Mouse (Mus musculus) heart, adult 2 months (tissue): Measurements from ENCODE around the gene Hip1r. TPM values are rescaled to one million over a fixed set of nuclear protein-coding genes. Genes with fewer than 3 reads are reported as not detected.
A peak's percentile ranks its signal among the peaks of the same experiment; 100 is the strongest.

Source experiments
- DNase-seq, 2 experiments: peaks; one replicate each; pipeline ENCODE4 v3.0.0; 2021
- H3K27ac ChIP-seq: fragments of 200-600 bp; 2 replicates; pipeline ENCODE4 v1.8.1; 2022
- H3K27me3 ChIP-seq: fragments of 200-500 bp; 2 replicates; pipeline ENCODE4 v1.6.1; 2012; ENCODE audit warnings: mild to moderate bottlenecking, low read length, inconsistent platforms, mixed read lengths; ENCODE audit not compliant: control insufficient read depth, insufficient read depth
- H3K36me3 ChIP-seq: fragments of 200-500 bp; 2 replicates; pipeline ENCODE4 v1.6.1; 2012; ENCODE audit warnings: low read length, inconsistent platforms; ENCODE audit not compliant: control insufficient read depth, insufficient read depth
- H3K4me1 ChIP-seq: fragments of 200-500 bp; 2 replicates; pipeline ENCODE4 v1.6.1; 2011; ENCODE audit warnings: low read length; ENCODE audit not compliant: control insufficient read depth, insufficient read depth
- H3K4me3 ChIP-seq: fragments of 200-600 bp; 2 replicates; pipeline ENCODE4 v1.8.1; 2022
- H3K79me2 ChIP-seq: fragments of 200-500 bp; replicated peaks from 2 replicates; pipeline ENCODE4 v1.6.1; 2012; ENCODE audit warnings: mild to moderate bottlenecking, inconsistent platforms, low read length, moderate library complexity, mixed read lengths; ENCODE audit not compliant: control insufficient read depth, insufficient read depth
- H3K9ac ChIP-seq: fragments of 200-500 bp; 2 replicates; pipeline ENCODE4 v1.6.1; 2012; ENCODE audit warnings: low read depth, mild to moderate bottlenecking, control low read depth, inconsistent platforms, low read length, mixed read lengths
- CTCF ChIP-seq: fragments of 200-600 bp; IDR thresholded peaks from 2 replicates; pipeline ENCODE4 v1.8.1; 2022; ENCODE audit warnings: antibody characterized with exemption, mild to moderate bottlenecking, moderate library complexity
- EP300 ChIP-seq: fragments of 200-500 bp; IDR thresholded peaks from 2 replicates; pipeline ENCODE4 v1.6.1; 2011; ENCODE audit warnings: low read depth, low read length, control low read depth; ENCODE audit not compliant: insufficient read depth
- POLR2A ChIP-seq: fragments of 200-500 bp; IDR thresholded peaks from 2 replicates; pipeline ENCODE4 v1.6.1; 2011; ENCODE audit warnings: mild to moderate bottlenecking, low read depth, low read length, control low read depth; ENCODE audit not compliant: insufficient read depth
- WGBS: fragments of 180-500 bp; shearing (Covaris S2); methylation state at CpG from one replicate; pipeline ENCODE4 v1.1.7; 2018; 5-methylcytosine and 5-hydroxymethylcytosine counted together
- intact Hi-C: fragments of 180-260 bp; cut with DNase I; formaldehyde crosslinking; loops from one replicate; pipeline ENCODE4 v1.15.1; 2025
- polyA plus RNA-seq: library from polyadenylated mRNA; depleted of rRNA; stranded (reverse); fragments of >200 nt; gene quantifications from 2 replicates; pipeline ENCODE4 v1.2.3, GENCODE M21; 2012
- total RNA-seq, 2 experiments: library from RNA; stranded (reverse); gene quantifications; 2 replicates each; pipeline ENCODE4 v1.2.3; 2021

Gene Hip1r
- total and polyA plus RNA-seq, 3 experiments, result 7.0 to 16.7 (median 16.3) TPM

DNA sequence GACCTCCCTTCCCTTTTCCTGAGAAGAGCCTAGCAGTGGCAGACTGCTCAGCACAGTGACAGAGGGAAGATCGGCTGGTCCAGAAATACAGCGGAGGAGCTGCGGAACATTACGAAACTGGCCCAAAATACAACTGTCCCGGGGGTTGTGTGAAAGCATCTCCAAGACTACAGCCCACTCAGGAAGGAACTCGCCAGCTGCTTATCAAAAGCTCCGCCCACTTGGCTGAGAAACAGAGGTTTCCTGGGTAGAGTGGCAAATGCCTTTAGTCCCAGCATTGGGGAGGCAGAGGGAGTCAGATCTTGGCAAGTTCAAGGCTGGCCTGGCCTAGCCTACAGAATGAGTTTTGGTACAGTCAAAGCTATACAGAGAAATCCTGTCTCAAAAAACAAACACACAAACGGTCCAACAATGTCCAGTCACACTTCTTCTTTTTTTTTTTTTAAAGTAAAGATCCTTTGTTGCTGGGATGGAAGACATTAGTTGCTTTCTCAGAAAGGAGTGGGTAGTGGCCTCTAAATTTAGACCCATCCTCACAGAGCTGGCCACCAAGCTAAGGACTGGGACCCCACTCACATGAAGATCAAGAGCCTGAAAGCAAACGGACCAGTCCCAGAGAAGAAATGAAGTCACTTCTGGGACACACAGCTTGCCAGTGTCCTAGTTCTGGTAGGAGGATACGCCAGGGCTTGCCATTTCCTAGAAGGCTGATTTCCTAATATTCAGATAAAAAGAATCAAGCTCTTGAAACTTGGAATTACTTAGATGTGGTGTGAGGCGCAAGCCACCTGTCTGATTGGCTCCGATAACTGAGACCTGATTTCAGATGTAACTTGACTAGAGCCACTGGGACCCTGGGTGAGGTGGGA lies 46.2 kb downstream of the Hip1r start:
- Histone ChIP-seq H3K27ac (peak overlapping the region; percentile 60), H3K27me3 (no peaks in the 10 kb centered on the region), H3K79me2 (peaks cover 7% of the 10 kb centered on the region), H3K36me3 (0 out of 2 replicates have a peak, but pooled peaks cover 4% of the 10 kb centered on the region), H3K4me3 (no peak overlapping the region), H3K4me1 (peaks cover 43% of the 10 kb centered on the region), H3K9ac (peak overlapping the region; percentile 7; the same call in 1 of the 2 replicates)
- 23% methylated on average over 12 of the region's 12 CpGs for WGBS
- intact Hi-C loops, result no loop called here
- TF ChIP-seq CTCF, result no peak
- peak; percentile 56; the same call in 1 of the 2 replicates for TF ChIP-seq EP300
- peak; percentile 77 to 86 for DNase-seq

DNA sequence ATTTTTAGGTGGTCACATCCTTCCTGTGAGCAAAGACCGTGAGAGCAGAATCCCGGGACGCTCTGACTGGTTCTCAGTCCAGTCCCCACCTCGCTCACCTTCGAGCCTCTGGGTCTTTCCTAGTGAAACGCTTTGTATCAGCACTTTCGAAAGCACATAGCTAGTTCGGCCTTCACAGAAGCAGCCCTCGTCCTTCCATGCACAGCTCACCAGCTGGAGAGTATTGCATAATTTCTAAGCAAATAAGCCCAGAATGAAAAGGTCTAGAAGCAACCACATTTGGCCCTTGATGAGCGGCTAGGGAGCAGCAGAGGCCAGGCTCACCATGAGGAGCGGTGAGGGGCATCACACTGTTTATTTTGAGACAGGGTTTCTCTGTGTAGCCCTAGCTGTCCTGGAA lies 47.7 kb downstream of the Hip1r start:
- 79% methylated on average over 11 of the region's 11 CpGs for WGBS
- H3K27ac ChIP-seq, result no peak overlapping the region
- no peak overlapping the region for H3K9ac ChIP-seq
- H3K79me2 ChIP-seq, result peaks cover 8% of the 10 kb centered on the region
- DNase-seq, result no peak
- peaks cover 6% of the 10 kb centered on the region; the same call in 1 of the 2 replicates for H3K36me3 ChIP-seq
- TF ChIP-seq EP300, result no peak
- TF ChIP-seq POLR2A, result no peak
- no peak for TF ChIP-seq CTCF
- peaks cover 48% of the 10 kb centered on the region for H3K4me1 ChIP-seq
- intact Hi-C loops, result no loop called here
- no peak overlapping the region for H3K4me3 ChIP-seq
- no peaks in the 10 kb centered on the region for H3K27me3 ChIP-seq

DNA sequence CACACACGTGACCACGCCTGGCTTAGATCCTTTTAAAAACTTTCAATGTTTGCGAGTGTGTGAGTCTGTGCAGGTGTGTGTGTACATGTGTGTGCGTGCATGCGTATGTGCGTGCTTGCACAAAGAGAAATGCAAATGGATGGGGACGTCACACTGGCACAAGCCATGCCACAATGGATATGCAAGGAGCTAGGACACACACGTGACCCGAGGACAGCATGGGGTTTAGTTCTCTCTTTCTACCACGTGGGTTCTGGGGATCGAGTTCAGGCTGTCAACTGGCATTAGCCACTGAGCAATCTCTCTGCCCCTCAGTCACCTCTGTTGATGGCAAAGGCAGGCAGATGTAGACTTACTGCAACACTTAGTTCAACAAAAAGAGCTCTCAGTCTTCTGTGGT lies 48.3 kb downstream of the Hip1r start:
- DNase-seq, result no peak
- intact Hi-C loops, result no loop called here
- H3K27ac ChIP-seq, result no peak overlapping the region

DNA sequence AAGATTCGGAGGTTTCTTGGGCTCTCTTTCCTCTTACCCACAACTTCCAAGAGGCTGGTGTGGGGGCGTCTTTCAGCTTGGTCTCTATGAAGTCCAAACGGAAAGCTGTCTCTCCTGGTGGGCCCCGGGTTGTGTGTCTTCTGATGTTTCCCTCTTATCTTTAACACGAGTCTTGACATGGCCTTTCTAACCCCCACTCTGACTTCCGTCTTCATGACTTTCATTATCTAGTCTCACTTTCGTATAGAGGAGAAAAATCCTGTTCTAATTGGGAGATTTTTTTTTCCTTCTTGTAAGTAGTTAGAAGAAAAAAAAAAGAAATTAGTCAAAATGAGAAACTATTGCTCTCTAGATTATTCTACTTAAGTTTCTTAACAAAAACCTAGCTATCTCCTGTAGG lies 48.9 kb downstream of the Hip1r start:
- no peak for DNase-seq
- Histone ChIP-seq H3K4me1 (peaks cover 47% of the 10 kb centered on the region), H3K79me2 (peaks cover 7% of the 10 kb centered on the region), H3K4me3 (no peak overlapping the region), H3K36me3 (peaks cover 11% of the 10 kb centered on the region), H3K27me3 (no peaks in the 10 kb centered on the region), H3K9ac (no peak overlapping the region), H3K27ac (no peak overlapping the region)
- intact Hi-C loops, result no loop called here
- TF ChIP-seq POLR2A (no peak), EP300 (no peak), CTCF (no peak)
- WGBS, result 51% methylated on average over 7 of the region's 7 CpGs

More for the DNA sequence above, 48.3 kb downstream of the Hip1r start:
- H3K36me3 ChIP-seq, result peaks cover 9% of the 10 kb centered on the region
- peaks cover 48% of the 10 kb centered on the region for H3K4me1 ChIP-seq
- WGBS, result 85% methylated on average over 11 of the region's 11 CpGs
- peaks cover 8% of the 10 kb centered on the region for H3K79me2 ChIP-seq
- H3K27me3 ChIP-seq, result no peaks in the 10 kb centered on the region
- no peak overlapping the region for H3K9ac ChIP-seq
- no peak for TF ChIP-seq POLR2A
- no peak overlapping the region for H3K4me3 ChIP-seq

DNA sequence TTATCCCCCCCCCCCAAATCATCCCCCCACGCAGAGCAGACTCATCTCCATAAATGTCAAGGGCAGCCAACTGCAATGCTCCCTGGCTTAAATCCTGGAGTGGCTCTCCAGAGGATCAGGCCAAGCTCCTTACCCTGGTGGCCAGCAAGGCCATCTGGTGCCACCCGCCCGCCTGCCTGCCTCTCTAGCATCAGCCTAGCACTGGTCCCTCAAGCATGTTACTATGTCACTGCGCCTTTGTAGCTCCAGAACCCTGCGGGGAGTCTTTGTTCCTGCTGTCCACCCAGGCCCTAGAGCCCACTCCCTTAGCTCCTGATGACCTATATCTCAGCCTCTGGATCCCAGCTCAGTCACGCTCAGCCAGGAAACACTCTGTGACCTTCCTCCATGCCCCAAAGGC lies 51.2 kb downstream of the Hip1r start:
- H3K9ac ChIP-seq, result no peak overlapping the region

DNA sequence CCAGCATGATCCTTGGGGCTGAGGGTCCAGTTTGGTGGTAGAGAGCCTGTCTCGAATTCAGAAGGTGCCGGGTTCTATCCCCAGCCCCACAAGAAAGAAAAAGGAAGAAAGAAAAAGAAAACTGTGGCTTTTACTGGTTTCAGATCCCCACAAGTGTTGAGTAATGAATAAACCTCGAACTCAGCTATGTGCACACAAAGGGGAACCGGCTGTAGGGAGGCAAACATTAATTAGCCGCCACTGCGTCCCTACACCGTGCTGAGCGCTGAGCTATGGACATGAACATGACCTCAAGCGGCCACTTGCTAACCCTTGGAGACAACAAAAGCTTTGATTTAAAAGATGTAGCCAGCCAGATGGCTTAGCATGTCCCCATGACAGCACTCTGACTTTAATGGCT lies 51.7 kb downstream of the Hip1r start:
- Histone ChIP-seq H3K27ac (peak overlapping the region; percentile 82), H3K9ac (no peak overlapping the region), H3K4me1 (peaks cover 46% of the 10 kb centered on the region), H3K27me3 (no peaks in the 10 kb centered on the region), H3K4me3 (no peak overlapping the region), H3K36me3 (peaks cover 10% of the 10 kb centered on the region), H3K79me2 (peaks cover 4% of the 10 kb centered on the region)
- DNase-seq, result no peak
- TF ChIP-seq CTCF, result no peak
- no peak for TF ChIP-seq EP300
- TF ChIP-seq POLR2A, result no peak
- 70% methylated on average over 9 of the region's 9 CpGs for WGBS
- intact Hi-C loops, result no loop called here

More for the DNA sequence above, 51.2 kb downstream of the Hip1r start:
- Histone ChIP-seq H3K4me1 (peaks cover 49% of the 10 kb centered on the region), H3K27ac (peak overlapping the region; percentile 82), H3K36me3 (peaks cover 11% of the 10 kb centered on the region), H3K4me3 (no peak overlapping the region), H3K27me3 (no peaks in the 10 kb centered on the region), H3K79me2 (peaks cover 6% of the 10 kb centered on the region)
- intact Hi-C loops, result no loop called here
- DNase-seq, result no peak
- TF ChIP-seq CTCF (peak; percentile 7; the same call in 1 of the 2 replicates), POLR2A (no peak), EP300 (0 out of 2 replicates have a peak, but pooled peaks have one; percentile 26)
- WGBS, result 43% methylated on average over 6 of the region's 6 CpGs
